Mouse (Mus musculus): ENCODE measurements around the gene Slc43a2. TPM values are rescaled to one million over a fixed set of nuclear protein-coding genes. Genes with fewer than 3 reads are reported as not detected.

The Slc43a2 gene
- polyA plus RNA-seq, 1 experiment from 2014 or later: 5.1 TPM

- 57% methylated on average over 4 of the region's 4 CpGs for WGBS
- H3K36me3 ChIP-seq (ENCODE audit: control insufficient read depth, insufficient read depth, low read length): no peaks in the 10 kb centered on the region
- no peaks in the 10 kb centered on the region for H3K9me3 ChIP-seq (ENCODE audit: control insufficient read depth, low read depth, low read length)
- no peaks in the 10 kb centered on the region for H3K27me3 ChIP-seq (ENCODE audit: control insufficient read depth, insufficient read depth, low read length)
- H3K27ac ChIP-seq (ENCODE audit: low read length): no peak overlapping the region
- no peak overlapping the region for H3K4me3 ChIP-seq (ENCODE audit: low read depth, low read length)
- H3K4me1 ChIP-seq (ENCODE audit: control insufficient read depth, insufficient read depth, low read length): peaks cover 14% of the 10 kb centered on the region
- H3K4me2 ChIP-seq (replicated peaks; ENCODE audit: low read depth, low read length): no peak overlapping the region
- ATAC-seq (ENCODE audit: insufficient number of reproducible peaks, insufficient read depth, low FRiP score, low read depth): no peak
- H3K9ac ChIP-seq (replicated peaks; ENCODE audit: low read depth, low read length): no peak overlapping the region
These were observed 3.0 kb downstream of the Slc43a2 start for GRCm38 (mm10) chr11:75534286-75535033.

- H3K9ac ChIP-seq (replicated peaks; ENCODE audit: low read depth, low read length): no peak overlapping the region
These were observed 3.8 kb downstream of the Slc43a2 start for GRCm38 (mm10) chr11:75535106-75535795.

GRCm38 (mm10) chr11:75536255-75537024 lies 4.9 kb downstream of the Slc43a2 start:
- no peaks in the 10 kb centered on the region for H3K36me3 ChIP-seq (ENCODE audit: control insufficient read depth, insufficient read depth, low read length)
- no peak overlapping the region for H3K4me3 ChIP-seq (ENCODE audit: low read depth, low read length)
- no peaks in the 10 kb centered on the region for H3K27me3 ChIP-seq (ENCODE audit: control insufficient read depth, insufficient read depth, low read length)
- WGBS: 91% methylated on average over 11 of the region's 12 CpGs
- H3K27ac ChIP-seq (ENCODE audit: low read length): no peak overlapping the region
- H3K9me3 ChIP-seq (ENCODE audit: control insufficient read depth, low read depth, low read length): no peaks in the 10 kb centered on the region
- H3K4me1 ChIP-seq (ENCODE audit: control insufficient read depth, insufficient read depth, low read length): peaks cover 14% of the 10 kb centered on the region
- no peak for ATAC-seq (ENCODE audit: insufficient number of reproducible peaks, insufficient read depth, low FRiP score, low read depth)
- H3K9ac ChIP-seq (replicated peaks; ENCODE audit: low read depth, low read length): no peak overlapping the region
- no peak overlapping the region for H3K4me2 ChIP-seq (replicated peaks; ENCODE audit: low read depth, low read length)

More at GRCm38 (mm10) chr11:75535106-75535795, 3.8 kb downstream of the Slc43a2 start:
- ATAC-seq (ENCODE audit: insufficient number of reproducible peaks, insufficient read depth, low FRiP score, low read depth): no peak
- Histone ChIP-seq H3K4me3 (ENCODE audit: low read depth, low read length) (no peak overlapping the region), H3K4me1 (ENCODE audit: control insufficient read depth, insufficient read depth, low read length) (peaks cover 14% of the 10 kb centered on the region), H3K27ac (ENCODE audit: low read length) (no peak overlapping the region), H3K27me3 (ENCODE audit: control insufficient read depth, insufficient read depth, low read length) (no peaks in the 10 kb centered on the region), H3K4me2 (replicated peaks; ENCODE audit: low read depth, low read length) (no peak overlapping the region), H3K9me3 (ENCODE audit: control insufficient read depth, low read depth, low read length) (no peaks in the 10 kb centered on the region), H3K36me3 (ENCODE audit: control insufficient read depth, insufficient read depth, low read length) (no peaks in the 10 kb centered on the region)
- WGBS: 32% methylated on average over 13 of the region's 13 CpGs

- no peak overlapping the region for H3K9ac ChIP-seq (replicated peaks; ENCODE audit: low read depth, low read length)
- H3K36me3 ChIP-seq (ENCODE audit: control insufficient read depth, insufficient read depth, low read length): no peaks in the 10 kb centered on the region
- no peaks in the 10 kb centered on the region for H3K9me3 ChIP-seq (ENCODE audit: control insufficient read depth, low read depth, low read length)
- H3K4me2 ChIP-seq (replicated peaks; ENCODE audit: low read depth, low read length): no peak overlapping the region
- H3K4me3 ChIP-seq (ENCODE audit: low read depth, low read length): no peak overlapping the region
- peaks cover 14% of the 10 kb centered on the region for H3K4me1 ChIP-seq (ENCODE audit: control insufficient read depth, insufficient read depth, low read length)
- 81% methylated on average over 8 of the region's 8 CpGs for WGBS
- no peaks in the 10 kb centered on the region for H3K27me3 ChIP-seq (ENCODE audit: control insufficient read depth, insufficient read depth, low read length)
- no peak overlapping the region for H3K27ac ChIP-seq (ENCODE audit: low read length)
- ATAC-seq (ENCODE audit: insufficient number of reproducible peaks, insufficient read depth, low FRiP score, low read depth): no peak
These were observed 5.5 kb downstream of the Slc43a2 start for GRCm38 (mm10) chr11:75537025-75537414.

GRCm38 (mm10) chr11:75537491-75538183 lies 6.1 kb downstream of the Slc43a2 start:
- no peaks in the 10 kb centered on the region for H3K9me3 ChIP-seq (ENCODE audit: control insufficient read depth, low read depth, low read length)
- no peaks in the 10 kb centered on the region for H3K27me3 ChIP-seq (ENCODE audit: control insufficient read depth, insufficient read depth, low read length)
- no peaks in the 10 kb centered on the region for H3K36me3 ChIP-seq (ENCODE audit: control insufficient read depth, insufficient read depth, low read length)
- no peak for ATAC-seq (ENCODE audit: insufficient number of reproducible peaks, insufficient read depth, low FRiP score, low read depth)
- 47% methylated on average over 11 of the region's 11 CpGs for WGBS
- H3K9ac ChIP-seq (replicated peaks; ENCODE audit: low read depth, low read length): no peak overlapping the region
- peaks cover 9% of the 10 kb centered on the region for H3K4me1 ChIP-seq (ENCODE audit: control insufficient read depth, insufficient read depth, low read length)
- no peak overlapping the region for H3K4me2 ChIP-seq (replicated peaks; ENCODE audit: low read depth, low read length)
- peak overlapping the region; percentile 40; the same call in 1 of the 2 replicates for H3K27ac ChIP-seq (ENCODE audit: low read length)
- H3K4me3 ChIP-seq (ENCODE audit: low read depth, low read length): no peak overlapping the region

- no peaks in the 10 kb centered on the region for H3K36me3 ChIP-seq (ENCODE audit: control insufficient read depth, insufficient read depth, low read length)
- 58% methylated on average over 9 of the region's 9 CpGs for WGBS
- H3K4me2 ChIP-seq (replicated peaks; ENCODE audit: low read depth, low read length): no peak overlapping the region
- H3K9me3 ChIP-seq (ENCODE audit: control insufficient read depth, low read depth, low read length): no peaks in the 10 kb centered on the region
- no peaks in the 10 kb centered on the region for H3K27me3 ChIP-seq (ENCODE audit: control insufficient read depth, insufficient read depth, low read length)
- peaks cover 9% of the 10 kb centered on the region for H3K4me1 ChIP-seq (ENCODE audit: control insufficient read depth, insufficient read depth, low read length)
- no peak for ATAC-seq (ENCODE audit: insufficient number of reproducible peaks, insufficient read depth, low FRiP score, low read depth)
- no peak overlapping the region for H3K4me3 ChIP-seq (ENCODE audit: low read depth, low read length)
- no peak overlapping the region for H3K9ac ChIP-seq (replicated peaks; ENCODE audit: low read depth, low read length)
- H3K27ac ChIP-seq (ENCODE audit: low read length): peak overlapping the region; percentile 40; the same call in 1 of the 2 replicates
These were observed 6.9 kb downstream of the Slc43a2 start for GRCm38 (mm10) chr11:75538184-75538969.

- Histone ChIP-seq H3K9ac (replicated peaks; ENCODE audit: low read depth, low read length) (no peak overlapping the region), H3K27ac (ENCODE audit: low read length) (no peak overlapping the region), H3K4me2 (replicated peaks; ENCODE audit: low read depth, low read length) (no peak overlapping the region), H3K36me3 (ENCODE audit: control insufficient read depth, insufficient read depth, low read length) (no peaks in the 10 kb centered on the region), H3K9me3 (ENCODE audit: control insufficient read depth, low read depth, low read length) (no peaks in the 10 kb centered on the region), H3K4me1 (ENCODE audit: control insufficient read depth, insufficient read depth, low read length) (peaks cover 9% of the 10 kb centered on the region), H3K27me3 (ENCODE audit: control insufficient read depth, insufficient read depth, low read length) (no peaks in the 10 kb centered on the region), H3K4me3 (ENCODE audit: low read depth, low read length) (no peak overlapping the region)
- 83% methylated on average over 13 of the region's 13 CpGs for WGBS
- ATAC-seq (ENCODE audit: insufficient number of reproducible peaks, insufficient read depth, low FRiP score, low read depth): no peak
These were observed 7.4 kb downstream of the Slc43a2 start for GRCm38 (mm10) chr11:75538970-75539299.

Measured in stomach, embryonic 14.5 days (tissue).